Mouse (Mus musculus) megakaryocyte-erythroid progenitor cell, adult 5-6 weeks (primary cell): ENCODE measurements around the gene Nlrp14. TPM values are rescaled to one million over a fixed set of nuclear protein-coding genes. Genes with fewer than 3 reads are reported as not detected.
A peak's percentile ranks its signal among the peaks of the same experiment; 100 is the strongest.
"Not testable (repeated sequence)": the region's sequence is repeated elsewhere in the genome, so short reads cannot be mapped to it uniquely, and the experiment has no call there.

Experiments used
- ATAC-seq: replicated peaks from 2 replicates; pipeline ENCODE4 v1.8.0; 2016; ENCODE audit warnings: mild to moderate bottlenecking, inconsistent platforms; ENCODE audit not compliant: severe bottlenecking, poor library complexity, low FRiP score, low TSS enrichment
- total RNA-seq, 2 experiments: library from RNA; stranded (forward) in 1 of 2; stranded (reverse) in 1 of 2; fragments of 200-1000, 215-1000 nt in 1 of 2; fragments of >200 nt in 1 of 2; fragmentation: Nextera tagmentation in 1 of 2; gene quantifications; 2 replicates each; pipeline ENCODE4 v1.2.3; 2014 to 2017

Nlrp14 gene
- not detected in 2 replicates for total RNA-seq (2014; fragmentation: Nextera tagmentation)
- total RNA-seq (2017): not detected in 2 replicates

- ATAC-seq: no peak
Measured at GRCm38 (mm10) chr7:107166690-107167089, at the start of gene Nlrp14. Gene Nlrp14 (plus strand): TSS chr7:107166990.

GRCm38 (mm10) chr7:107130983-107131382 is 35.8 kb upstream of the Nlrp14 start, which contains the start of gene Olfr715:
Gene Olfr715 (minus strand): TSS chr7:107131083.
- not testable (repeated sequence) for ATAC-seq

GRCm38 (mm10) chr7:107138027-107138426 is 28.8 kb upstream of the Nlrp14 start, which contains the start of gene Olfr716:
Gene Olfr716 (plus strand): TSS chr7:107138327.
- not testable (repeated sequence) for ATAC-seq

GRCm38 (mm10) chr7:107180406-107180805 is 13.6 kb downstream of the Nlrp14 start:
- no peak for ATAC-seq

GRCm38 (mm10) chr7:107201817-107202216 is 35.0 kb downstream of the Nlrp14 start:
- no peak for ATAC-seq

- no peak for ATAC-seq
Measured at GRCm38 (mm10) chr7:107207843-107208242, 41.1 kb downstream of the Nlrp14 start.

GRCm38 (mm10) chr7:107209204-107209860 is 42.5 kb downstream of the Nlrp14 start, which contains the start of gene Rbmxl2:
Gene Rbmxl2 (plus strand): TSS chr7:107209445.
- ATAC-seq: peak; percentile 41; the same call in 1 of the 2 replicates

GRCm38 (mm10) chr7:107210126-107210576 is 43.4 kb downstream of the Nlrp14 start:
- no peak for ATAC-seq

- 0 out of 2 replicates have a peak, but pooled peaks have one; percentile 26 for ATAC-seq
Measured at GRCm38 (mm10) chr7:107215723-107216122, 48.9 kb downstream of the Nlrp14 start.

- ATAC-seq: no peak
Measured at GRCm38 (mm10) chr7:107216845-107217244, 50.1 kb downstream of the Nlrp14 start.

- ATAC-seq: no peak
Measured at GRCm38 (mm10) chr7:107236854-107237253, 70.1 kb downstream of the Nlrp14 start.

GRCm38 (mm10) chr7:107237498-107237897 is 70.7 kb downstream of the Nlrp14 start:
- ATAC-seq: no peak

- ATAC-seq: no peak
Measured at GRCm38 (mm10) chr7:107241371-107241883, 74.6 kb downstream of the Nlrp14 start.

Other genes with a start within 250 kb of the Nlrp14 start
- not detected in 2 replicates for gene Olfr709-ps1, start 234.8 kb upstream of the Nlrp14 start, total RNA-seq (2014; fragmentation: Nextera tagmentation)
- gene Olfr709-ps1, start 234.8 kb upstream of the Nlrp14 start, total RNA-seq (2017): not detected in 2 replicates
- not detected in 2 replicates for gene Olfr710, start 218.7 kb upstream of the Nlrp14 start, total RNA-seq (2014; fragmentation: Nextera tagmentation)
- gene Olfr710, start 218.7 kb upstream of the Nlrp14 start, total RNA-seq (2017): not detected in 2 replicates
- gene Olfr6, start 203.1 kb upstream of the Nlrp14 start, total RNA-seq (2014; fragmentation: Nextera tagmentation): not detected in 2 replicates
- not detected in 2 replicates for gene Olfr6, start 203.1 kb upstream of the Nlrp14 start, total RNA-seq (2017)
- not detected in 2 replicates for gene Olfr711, start 191.5 kb upstream of the Nlrp14 start, total RNA-seq (2014; fragmentation: Nextera tagmentation)
- gene Olfr711, start 191.5 kb upstream of the Nlrp14 start, total RNA-seq (2017): not detected in 2 replicates
- 0.07 TPM in 1 of 2 replicates, not detected in the other for gene Olfr2, start 160.9 kb upstream of the Nlrp14 start, total RNA-seq (2014; fragmentation: Nextera tagmentation)
- not detected in 2 replicates for gene Olfr2, start 160.9 kb upstream of the Nlrp14 start, total RNA-seq (2017)
- gene Olfr713, start 135.8 kb upstream of the Nlrp14 start, total RNA-seq (2014; fragmentation: Nextera tagmentation): not detected in 2 replicates
- not detected in 2 replicates for gene Olfr713, start 135.8 kb upstream of the Nlrp14 start, total RNA-seq (2017)
- gene Olfr714, start 96.0 kb upstream of the Nlrp14 start, total RNA-seq (2014; fragmentation: Nextera tagmentation): not detected in 2 replicates
- gene Olfr714, start 96.0 kb upstream of the Nlrp14 start, total RNA-seq (2017): not detected in 2 replicates
- not detected in 2 replicates for gene Olfr17, start 73.8 kb upstream of the Nlrp14 start, total RNA-seq (2014; fragmentation: Nextera tagmentation)
- not detected in 2 replicates for gene Olfr17, start 73.8 kb upstream of the Nlrp14 start, total RNA-seq (2017)
- not detected in 2 replicates for gene Olfr715b, start 56.6 kb upstream of the Nlrp14 start, total RNA-seq (2014; fragmentation: Nextera tagmentation)
- not detected in 2 replicates for gene Olfr715b, start 56.6 kb upstream of the Nlrp14 start, total RNA-seq (2017)
- not detected in 2 replicates for gene Olfr715, start 35.9 kb upstream of the Nlrp14 start, total RNA-seq (2014; fragmentation: Nextera tagmentation)
- gene Olfr715, start 35.9 kb upstream of the Nlrp14 start, total RNA-seq (2017): not detected in 2 replicates
- not detected in 2 replicates for gene Olfr716, start 28.7 kb upstream of the Nlrp14 start, total RNA-seq (2014; fragmentation: Nextera tagmentation)
- not detected in 2 replicates for gene Olfr716, start 28.7 kb upstream of the Nlrp14 start, total RNA-seq (2017)
- gene Rbmxl2, start 42.5 kb downstream of the Nlrp14 start, total RNA-seq (2014; fragmentation: Nextera tagmentation): not detected in 2 replicates
- gene Rbmxl2, start 42.5 kb downstream of the Nlrp14 start, total RNA-seq (2017): not detected in 2 replicates
- gene Syt9, start 203.7 kb downstream of the Nlrp14 start, total RNA-seq (2014; fragmentation: Nextera tagmentation): not detected in 2 replicates
- gene Syt9, start 203.7 kb downstream of the Nlrp14 start, total RNA-seq (2017): not detected in 2 replicates